Comparison of ENCODE assay signal across 8 mouse cellular contexts in the genomic region with DNA sequence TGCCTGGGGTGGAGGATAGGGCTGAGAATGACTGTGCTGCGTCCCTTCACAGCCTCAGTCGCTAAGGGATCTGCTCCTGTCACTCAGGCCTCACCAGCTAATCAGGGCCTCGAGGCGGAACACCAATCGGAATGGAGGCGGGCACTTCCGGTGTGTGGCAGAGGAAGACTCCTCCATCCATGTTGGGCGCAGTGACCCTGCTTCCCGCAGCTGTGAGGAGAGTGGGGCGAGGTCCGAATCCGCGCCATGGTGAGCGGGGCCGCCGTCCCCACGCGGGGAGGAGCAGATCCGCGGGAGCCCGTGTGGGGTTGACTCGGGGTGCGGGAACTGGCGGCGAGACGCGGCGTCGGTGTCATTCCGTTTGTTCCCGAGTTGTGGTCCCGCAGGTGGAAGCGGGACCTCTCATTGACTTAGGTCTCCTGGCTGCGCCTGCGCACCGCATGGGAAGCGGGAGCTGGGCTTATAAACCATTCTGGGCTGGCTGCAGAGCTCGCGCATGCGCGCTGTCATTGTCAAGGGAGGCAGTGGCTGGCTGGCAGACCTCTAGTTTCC. TPM values are rescaled to one million over a fixed set of nuclear protein-coding genes. Genes with fewer than 3 reads are reported as not detected.
DNase-seq lines count a peak whose midpoint lies in the region; ATAC-seq lines count a peak whose summit lies in the region.

AU041133 (plus strand) TSS at position 164 of the 552 bp plus-strand sequence.

- peak; percentile 91 to 95 for DNase-seq in adrenal gland, adult (ENCODE audit: inconsistent age in 2 of 2, low spot score in 1 of 2)
- peak; percentile 92 for DNase-seq in embryo, embryonic 10.5 days (ENCODE audit: low spot score)
- DNase-seq in gastrocnemius, postnatal 14 days: peak; percentile 87
- DNase-seq in left cerebral cortex, postnatal 10 days (ENCODE audit: extremely low spot score in 1 of 2, low spot score in 2 of 2): peak; percentile 91 to 92
- DNase-seq in right cerebral cortex, postnatal 25 days: peak; percentile 92
- peak; percentile 81 to 83 for DNase-seq in urinary bladder, postnatal 4 days (ENCODE audit: low spot score in 2 of 2)

- intact Hi-C loops in gastrocnemius, postnatal 14 days (cut with DNase I; ENCODE audit: low total_unique reads): no loop called here
- intact Hi-C loops in left cerebral cortex, postnatal 10 days (cut with DNase I): no loop called here

- ATAC-seq in inflammation-experienced regulatory T-cells, adult 6 months: peak; percentile 100
- peak; percentile 100 for ATAC-seq in megakaryocyte-erythroid progenitor cell, adult 5-6 weeks (replicated peaks; ENCODE audit: low FRiP score, low TSS enrichment, poor library complexity, severe bottlenecking)

RNA-seq across cellular contexts. Expression of gene AU041133, which starts in this region (rescaled TPM):
- total RNA-seq in gastrocnemius, postnatal 14 days (2021): 1 to 10 TPM; 1.9 to 2.0 TPM
- polyA plus RNA-seq in inflammation-experienced regulatory T-cells, adult 6 months (2017; shearing (Covaris generic)): 10 to 100 TPM; 10.4 to 15.3 (median 11.6) TPM
- total RNA-seq in left cerebral cortex, postnatal 10 days (2021): 10 to 100 TPM; 11.6 to 12.0 TPM
- total RNA-seq in megakaryocyte-erythroid progenitor cell, adult 5-6 weeks (2014; fragmentation: Nextera tagmentation): 2.7 and 5.1 TPM in 2 replicates
- 0.70 and 6.7 TPM in 2 replicates for total RNA-seq in megakaryocyte-erythroid progenitor cell, adult 5-6 weeks (2017)

Comparison
In these comparisons a context has a peak if more than half of its experiments do, and no peak if none do; other contexts are left out.
1. Peak in every context shown above with its lines: DNase-seq and ATAC-seq.